Mouse (Mus musculus) spleen, postnatal 36 days (tissue): ENCODE results near the gene Plppr3.

Experiments
- DNase-seq, 2 experiments: peaks; one replicate each; pipeline ENCODE4 v3.0.0; 2022; ENCODE audit warnings: low spot score in 2 of 2, mixed read lengths in 1 of 2

Plppr3 gene

GRCm38 (mm10) chr10:79818225-79818624 lies 56.2 kb downstream of the Plppr3 start:
- no peak for DNase-seq

GRCm38 (mm10) chr10:79817111-79817510 lies 57.3 kb downstream of the Plppr3 start:
- no peak for DNase-seq

GRCm38 (mm10) chr10:79815671-79816494 lies 58.6 kb downstream of the Plppr3 start:
- no peak for DNase-seq

- DNase-seq = no peak
These were observed 60.1 kb downstream of the Plppr3 start for GRCm38 (mm10) chr10:79814271-79814842.

GRCm38 (mm10) chr10:79811736-79812637 lies 62.4 kb downstream of the Plppr3 start:
- DNase-seq = peak; percentile 62 to 76
